Mouse (Mus musculus) Muller cell, postnatal 12 days (primary cell): ENCODE results near the gene 9430038I01Rik.
A peak's percentile ranks its signal among the peaks of the same experiment; 100 is the strongest.

ENCODE experiments used
- DNase-seq: peaks from one replicate; pipeline ENCODE4 v3.0.0-alpha.2; 2015; ENCODE audit errors: inconsistent ontology term

9430038I01Rik gene

DNA sequence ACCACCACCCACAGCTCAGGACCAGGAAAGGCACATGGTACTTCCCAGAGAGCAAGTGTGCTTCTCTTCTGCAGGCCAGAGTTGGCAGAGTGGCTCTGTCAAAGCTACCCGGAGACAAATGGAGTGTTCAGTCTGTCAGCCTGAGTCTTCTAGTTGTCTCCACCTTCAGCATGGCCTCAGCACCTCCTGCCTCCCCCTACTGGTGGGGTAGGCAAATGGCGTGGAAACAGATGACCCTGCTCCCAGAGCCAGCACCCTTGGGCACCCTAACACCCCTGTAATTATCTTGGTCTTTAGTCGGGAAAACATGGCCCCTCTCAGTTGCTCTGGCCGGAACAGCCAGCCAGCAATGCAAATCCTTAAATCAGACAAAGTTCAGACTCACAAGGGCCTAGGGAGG, 43.8 kb downstream of the 9430038I01Rik start:
- no peak for DNase-seq

DNA sequence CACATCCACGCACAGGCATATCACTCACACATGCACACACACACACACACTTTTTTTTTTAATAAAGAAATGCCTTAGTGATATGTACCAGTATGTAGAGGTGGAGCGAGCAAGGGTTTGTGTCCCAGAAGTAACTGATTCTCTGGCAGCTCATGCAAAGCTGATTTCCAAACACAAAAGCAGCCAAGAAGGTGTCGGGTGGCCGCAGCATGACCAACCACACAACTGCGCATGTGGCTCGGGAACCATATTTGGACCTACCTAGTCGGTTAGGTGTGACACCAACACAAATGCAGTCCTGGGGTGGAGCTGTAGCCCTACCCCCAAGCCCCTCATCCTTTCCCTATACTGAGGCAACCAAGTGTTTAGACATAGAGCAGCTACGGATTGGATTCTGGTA, 45.5 kb downstream of the 9430038I01Rik start:
- DNase-seq, result no peak

DNA sequence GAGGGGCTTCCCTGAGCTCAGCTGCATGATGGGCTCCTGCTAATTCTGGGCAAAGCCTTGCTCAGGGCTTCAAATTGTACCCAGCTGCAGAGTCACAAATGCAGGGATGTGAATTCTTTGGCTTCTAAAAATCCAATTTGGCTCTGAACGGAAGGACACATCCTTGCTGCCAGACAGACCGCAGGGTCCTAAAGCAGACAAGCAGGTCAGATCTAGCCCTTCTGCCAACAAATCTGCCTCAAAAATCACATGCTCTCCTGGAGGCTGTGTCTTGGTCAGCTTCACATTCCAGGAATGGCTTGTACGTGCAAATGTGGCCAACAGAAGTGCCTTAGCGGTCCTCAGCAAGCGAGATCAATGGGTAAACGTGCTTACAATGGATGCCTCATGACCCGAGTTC, 46.0 kb downstream of the 9430038I01Rik start:
- peak; percentile 66 for DNase-seq

DNA sequence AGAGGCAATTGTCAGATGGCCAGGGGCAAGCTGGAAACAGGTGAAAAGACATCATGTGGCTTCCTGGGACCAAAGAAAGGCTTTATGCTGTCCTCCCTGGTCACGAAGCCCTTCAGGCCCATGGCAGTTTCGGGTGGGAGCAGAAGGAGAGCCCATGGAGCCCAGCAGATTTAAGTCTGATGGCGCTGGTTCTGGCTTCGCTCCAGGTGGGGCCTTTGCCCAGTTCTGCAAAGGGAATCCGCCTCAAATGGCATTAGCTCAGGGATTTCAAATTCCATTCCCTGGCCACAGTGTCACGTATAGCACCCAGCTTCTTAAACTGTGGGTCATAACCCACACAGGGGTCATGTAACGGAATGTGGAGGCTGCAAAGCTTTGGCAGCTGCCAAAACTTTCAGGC, 63.7 kb downstream of the 9430038I01Rik start:
- DNase-seq, result peak; percentile 81

DNA sequence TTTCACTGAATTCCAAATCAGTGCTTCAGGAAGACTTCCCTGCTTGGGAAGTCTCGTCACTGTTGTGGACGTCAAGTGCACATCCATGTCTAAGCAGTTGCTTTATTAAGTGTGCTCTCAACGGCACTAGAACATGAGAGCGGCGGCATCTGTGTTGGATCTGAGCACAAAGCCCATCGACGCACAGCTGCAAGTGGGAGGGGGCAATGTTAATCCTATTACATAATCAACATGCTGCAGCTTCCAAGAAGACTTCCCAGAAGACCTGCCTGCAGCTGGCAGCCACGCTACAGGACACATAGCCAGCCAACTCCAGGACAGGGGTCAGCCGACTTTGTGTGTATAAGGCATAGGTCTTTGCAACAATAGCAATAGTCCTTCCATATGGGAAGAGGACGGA, 64.5 kb downstream of the 9430038I01Rik start:
- DNase-seq, result no peak

DNA sequence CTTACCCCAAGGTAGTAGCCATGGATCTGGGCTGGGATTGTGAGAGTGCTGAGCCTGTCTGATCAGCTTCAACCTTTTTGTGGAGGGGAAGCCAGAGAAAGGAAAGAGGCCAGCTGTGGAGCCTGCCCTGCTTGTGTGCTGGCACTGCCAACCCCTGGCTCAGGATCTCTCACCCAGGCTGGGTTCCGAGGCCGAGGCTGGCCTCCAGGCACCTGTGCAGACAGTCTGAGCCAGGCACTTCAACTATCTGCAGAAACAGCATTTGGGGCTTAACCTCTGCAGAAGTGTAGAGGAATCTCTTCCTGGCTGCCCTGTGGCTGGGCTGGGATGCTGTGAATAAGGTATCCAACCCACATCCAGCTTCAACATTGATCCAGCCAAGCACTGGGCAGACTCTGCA, 76.6 kb downstream of the 9430038I01Rik start:
- no peak for DNase-seq
